8 mouse cellular contexts compared by ENCODE assay signal in genomic region chr9:25152457-25152856, GRCm38 (mm10). TPM values are rescaled to one million over a fixed set of nuclear protein-coding genes. Genes with fewer than 3 reads are reported as not detected.
DNase-seq lines count a peak whose midpoint lies in the region; ATAC-seq and TF ChIP-seq lines count a peak whose summit lies in the region.

No protein-coding gene starts in this region.

- H3K27ac ChIP-seq in heart, embryonic 11.5 days (ENCODE audit: low read depth, low read length) = peak overlapping the region; percentile 100
- peak overlapping the region; percentile 63 for H3K27ac ChIP-seq in ES-Bruce4 (ENCODE audit: insufficient read depth, low read length)
- H3K27ac ChIP-seq in forebrain, postnatal 0 days (ENCODE audit: low read depth, low read length) = peak overlapping the region; percentile 98
- peak overlapping the region; percentile 100 for H3K27ac ChIP-seq in liver, embryonic 16.5 days (ENCODE audit: low read length)

- no peaks in the 10 kb centered on the region for H3K9me3 ChIP-seq in heart, embryonic 11.5 days (replicated peaks; ENCODE audit: control insufficient read depth, low read length)
- H3K9me3 ChIP-seq in ES-Bruce4 (replicated peaks; ENCODE audit: control insufficient read depth, insufficient read depth, low read length, poor library complexity, severe bottlenecking) = no peaks in the 10 kb centered on the region
- H3K9me3 ChIP-seq in forebrain, postnatal 0 days (ENCODE audit: low read length) = no peaks in the 10 kb centered on the region
- H3K9me3 ChIP-seq in liver, embryonic 16.5 days (replicated peaks; ENCODE audit: control insufficient read depth, low read length) = no peaks in the 10 kb centered on the region

- no peak for TF ChIP-seq CTCF in ES-Bruce4 (IDR thresholded peaks at IDR 0.05; ENCODE audit: low read depth, low read length)
- no peak for TF ChIP-seq CTCF in forebrain, postnatal 0 days (IDR thresholded peaks at IDR 0.05; ENCODE audit: low read depth)

- H3K4me1 ChIP-seq in heart, embryonic 11.5 days (ENCODE audit: control insufficient read depth, insufficient read depth, low read length) = peaks cover 17% of the 10 kb centered on the region
- H3K4me1 ChIP-seq in ES-Bruce4 (ENCODE audit: control insufficient read depth, insufficient read depth, low read length) = peaks cover 2% of the 10 kb centered on the region
- H3K4me1 ChIP-seq in forebrain, postnatal 0 days (ENCODE audit: insufficient read depth) = peaks cover 18% of the 10 kb centered on the region
- peaks cover 12% of the 10 kb centered on the region for H3K4me1 ChIP-seq in liver, embryonic 16.5 days (ENCODE audit: control insufficient read depth, low read depth, low read length)

- no peak for DNase-seq in heart, postnatal 14 days
- DNase-seq in forebrain, postnatal 0 days = no peak
- no peak for DNase-seq in spleen, postnatal 4 days (ENCODE audit: low spot score in 2 of 2)
- DNase-seq in gastrocnemius, postnatal 36 days = no peak
- DNase-seq in c-Kit-positive CD71-positive TER-119-positive erythroid progenitor cells, embryonic 14.5 days (ENCODE audit: low spot score) = no peak

- H3K36me3 ChIP-seq in heart, embryonic 11.5 days (ENCODE audit: control insufficient read depth, insufficient read depth, low read length) = no peaks in the 10 kb centered on the region; the same call in 1 of the 2 replicates
- H3K36me3 ChIP-seq in ES-Bruce4 (ENCODE audit: control insufficient read depth, insufficient read depth, low read length, poor library complexity, severe bottlenecking) = no peaks in the 10 kb centered on the region
- H3K36me3 ChIP-seq in forebrain, postnatal 0 days (ENCODE audit: insufficient read depth) = no peaks in the 10 kb centered on the region
- H3K36me3 ChIP-seq in liver, embryonic 16.5 days (ENCODE audit: control insufficient read depth, insufficient read depth) = no peaks in the 10 kb centered on the region

- intact Hi-C loops in heart, postnatal 14 days (cut with DNase I) = loop anchor here (5.0 kb wide), 1 partner anchor 330 kb away; the partner anchor contains the start of gene Eepd1
- intact Hi-C loops in gastrocnemius, postnatal 36 days (cut with DNase I) = no loop called here

- peak overlapping the region; percentile 91 for H3K4me2 ChIP-seq in heart, embryonic 11.5 days
- H3K4me2 ChIP-seq in forebrain, postnatal 0 days (ENCODE audit: low read depth) = peak overlapping the region; percentile 77
- peak overlapping the region; percentile 84 for H3K4me2 ChIP-seq in liver, embryonic 16.5 days (ENCODE audit: low read depth, low read length)

- TF ChIP-seq EP300 in ES-Bruce4 (IDR thresholded peaks at IDR 0.05; ENCODE audit: insufficient read depth, low read depth, low read length) = no peak

- TF ChIP-seq POLR2A in ES-Bruce4 (IDR thresholded peaks at IDR 0.05; ENCODE audit: insufficient read depth, low read length) = no peak

- H3K9ac ChIP-seq in heart, embryonic 11.5 days (ENCODE audit: low read depth, low read length) = peak overlapping the region; percentile 98
- H3K9ac ChIP-seq in ES-Bruce4 (ENCODE audit: low read depth, poor library complexity, severe bottlenecking) = peak overlapping the region; percentile 87
- peak overlapping the region; percentile 91; the same call in 1 of the 2 replicates for H3K9ac ChIP-seq in forebrain, postnatal 0 days
- H3K9ac ChIP-seq in liver, embryonic 16.5 days (ENCODE audit: low read depth, low read length) = peak overlapping the region; percentile 92

- WGBS in heart, embryonic 11.5 days (ENCODE audit: insufficient replicate concordance) = 11% methylated on average over 1 of the region's 1 CpGs
- WGBS in forebrain, postnatal 0 days = 4% methylated on average over 1 of the region's 1 CpGs
- 10% methylated on average over 1 of the region's 1 CpGs for WGBS in liver, embryonic 16.5 days (ENCODE audit: insufficient replicate concordance)

- H3K4me3 ChIP-seq in heart, embryonic 11.5 days (ENCODE audit: low read depth, low read length) = peak overlapping the region; percentile 92
- no peak overlapping the region for H3K4me3 ChIP-seq in ES-Bruce4 (ENCODE audit: low read depth, low read length)
- peak overlapping the region; percentile 76 for H3K4me3 ChIP-seq in forebrain, postnatal 0 days (ENCODE audit: low read depth, low read length)
- H3K4me3 ChIP-seq in liver, embryonic 16.5 days (ENCODE audit: low read depth, low read length) = peak overlapping the region; percentile 80

- ATAC-seq in heart, embryonic 11.5 days (replicated peaks; ENCODE audit: insufficient number of reproducible peaks, low FRiP score, low TSS enrichment) = no peak
- no peak for ATAC-seq in forebrain, postnatal 0 days
- no peak for ATAC-seq in liver, embryonic 16.5 days (ENCODE audit: low read depth)

- no peaks in the 10 kb centered on the region for H3K27me3 ChIP-seq in heart, embryonic 11.5 days (ENCODE audit: control insufficient read depth, insufficient read depth, low read length)
- H3K27me3 ChIP-seq in ES-Bruce4 (ENCODE audit: control insufficient read depth, insufficient read depth, low read length, poor library complexity, severe bottlenecking) = no peaks in the 10 kb centered on the region
- no peaks in the 10 kb centered on the region for H3K27me3 ChIP-seq in forebrain, postnatal 0 days (ENCODE audit: insufficient read depth, low read length)
- H3K27me3 ChIP-seq in liver, embryonic 16.5 days (ENCODE audit: control insufficient read depth, insufficient read depth, low read depth, low read length) = no peaks in the 10 kb centered on the region

RNA-seq across cellular contexts. Expression of gene Herpud2, which starts 0.8 kb away (rescaled TPM):
- polyA plus RNA-seq in heart, embryonic 11.5 days (2014; fragmentation: Nextera tagmentation; extraction: Ambion mirVana) = 22.4 and 24.2 TPM in 2 replicates
- total RNA-seq in heart, postnatal 14 days (2021) = 10 to 100 TPM; 35.7 to 39.8 TPM
- polyA plus RNA-seq in ES-Bruce4 (2011; ENCODE audit: insufficient read depth, insufficient read length, low read depth, missing spikeins) = 40.7 and 42.0 TPM in 2 replicates
- total RNA-seq in forebrain, postnatal 0 days (2014; rRNA removed) = 16.3 and 20.1 TPM in 2 replicates
- polyA plus RNA-seq in forebrain, postnatal 0 days (2015; fragmentation: Nextera tagmentation; extraction: Ambion mirVana) = 20.4 and 30.4 TPM in 2 replicates
- polyA plus RNA-seq in liver, embryonic 16.5 days (2015; fragmentation: Nextera tagmentation; extraction: Ambion mirVana) = 11.6 and 13.6 TPM in 2 replicates
- 10 to 100 TPM; 36.5 to 40.1 TPM for total RNA-seq in gastrocnemius, postnatal 36 days (2021)
